Mouse (Mus musculus) urinary bladder, postnatal 36 days (tissue): Measurements from ENCODE around the gene Spocd1.
"Not testable (repeated sequence)": the region's sequence is repeated elsewhere in the genome, so short reads cannot be mapped to it uniquely, and the experiment has no call there.

Experiments
- DNase-seq, 2 experiments: peaks; one replicate each; pipeline ENCODE4 v3.0.0; 2022; ENCODE audit warnings: low spot score in 2 of 2, mixed read lengths in 1 of 2

The Spocd1 gene

GRCm38 (mm10) chr4:129928949-129929348 lies at the start of gene Spocd1:
Gene Spocd1 (plus strand): TSS chr4:129929249.
- DNase-seq: no peak

- DNase-seq: no peak
Observed at GRCm38 (mm10) chr4:129880615-129881014, 48.4 kb upstream of the Spocd1 start.

- DNase-seq: no peak
Observed at GRCm38 (mm10) chr4:129881661-129882060, 47.4 kb upstream of the Spocd1 start.

- peak; percentile 32 to 50 for DNase-seq
Observed at GRCm38 (mm10) chr4:129882555-129883293, 46.3 kb upstream of the Spocd1 start.

GRCm38 (mm10) chr4:129884041-129884930 lies 44.8 kb upstream of the Spocd1 start:
- DNase-seq: peak in 1 of 2 experiments; percentile 15

GRCm38 (mm10) chr4:129889661-129890060 lies 39.4 kb upstream of the Spocd1 start:
- DNase-seq: no peak

- DNase-seq: no peak
Observed at GRCm38 (mm10) chr4:129890094-129890493, 39.0 kb upstream of the Spocd1 start.

GRCm38 (mm10) chr4:129894861-129895260 lies 34.2 kb upstream of the Spocd1 start:
- DNase-seq: no peak

GRCm38 (mm10) chr4:129898815-129899214 lies 30.2 kb upstream of the Spocd1 start:
- not testable (repeated sequence) for DNase-seq

GRCm38 (mm10) chr4:129902394-129902793 lies 26.7 kb upstream of the Spocd1 start:
- no peak for DNase-seq

- DNase-seq: no peak
Observed at GRCm38 (mm10) chr4:129903577-129903976, 25.5 kb upstream of the Spocd1 start.

GRCm38 (mm10) chr4:129905032-129905431 lies 24.0 kb upstream of the Spocd1 start:
- no peak for DNase-seq

- DNase-seq: no peak
Observed at GRCm38 (mm10) chr4:129906016-129906415, 23.0 kb upstream of the Spocd1 start.

GRCm38 (mm10) chr4:129908836-129909235 lies 20.2 kb upstream of the Spocd1 start:
- DNase-seq: no peak

- peak in 1 of 2 experiments; percentile 47 for DNase-seq
Observed at GRCm38 (mm10) chr4:129909261-129909731, 19.8 kb upstream of the Spocd1 start.

GRCm38 (mm10) chr4:129912998-129913397 lies 16.1 kb upstream of the Spocd1 start:
- DNase-seq: no peak

GRCm38 (mm10) chr4:129913761-129914644 lies 15.0 kb upstream of the Spocd1 start:
- DNase-seq: peak; percentile 47 to 66

- no peak for DNase-seq
Observed at GRCm38 (mm10) chr4:129914686-129915085, 14.4 kb upstream of the Spocd1 start.

- no peak for DNase-seq
Observed at GRCm38 (mm10) chr4:129915349-129915988, 13.6 kb upstream of the Spocd1 start.

GRCm38 (mm10) chr4:129916159-129916558 lies 12.9 kb upstream of the Spocd1 start:
- DNase-seq: no peak

GRCm38 (mm10) chr4:129917016-129917603 lies 11.9 kb upstream of the Spocd1 start:
- DNase-seq: no peak
